Mouse (Mus musculus) 3T3-L1 (cell line): ENCODE measurements around the gene Narfl.
A peak's percentile ranks its signal among the peaks of the same experiment; 100 is the strongest.

ENCODE experiments used
- DNase-seq: peaks from one replicate; pipeline ENCODE4 v3.0.0-alpha.2; 2015; ENCODE audit warnings: low read depth, low spot score

Narfl gene

GRCm38 (mm10) chr17:25829558-25830017, 56.0 kb downstream of the Narfl start:
- DNase-seq = no peak

- DNase-seq = no peak
Observed at GRCm38 (mm10) chr17:25830200-25830753, 56.7 kb downstream of the Narfl start.

- no peak for DNase-seq
Observed at GRCm38 (mm10) chr17:25830806-25831431, 57.3 kb downstream of the Narfl start.

- DNase-seq = peak; percentile 69
Observed at GRCm38 (mm10) chr17:25831451-25832281, 58.1 kb downstream of the Narfl start.

GRCm38 (mm10) chr17:25832436-25833290, 59.1 kb downstream of the Narfl start:
- DNase-seq = peak; percentile 100
